Mouse (Mus musculus) stomach, embryonic 15.5 days (tissue): ENCODE measurements at regions not wholly inside any gene's neighbourhood (a gene's known extent, or its start where the extent isn't known, plus 50 kb on each side); places are given as distances from the start of the nearest gene placed in this dataset.
A peak's percentile ranks its signal among the peaks of the same experiment; 100 is the strongest.

Experiments used
- ATAC-seq: fragments of 200-750 bp; cut with Nextera tagmentation; 2 replicates; pipeline ENCODE4 v1.8.0; 2017; ENCODE audit warnings: low read depth, moderate number of reproducible peaks, moderate TSS enrichment; ENCODE audit not compliant: insufficient read depth, low FRiP score
- H3K27ac ChIP-seq: fragments of 300-500 bp; sonication (generic); 2 replicates; pipeline ENCODE4 v1.5.1; 2015; ENCODE audit warnings: mild to moderate bottlenecking, inconsistent platforms
- H3K27me3 ChIP-seq: fragments of 300-500 bp; sonication (generic); replicated peaks from 2 replicates; pipeline ENCODE4 v1.6.1; 2015; ENCODE audit warnings: inconsistent platforms
- H3K36me3 ChIP-seq: fragments of 300-500 bp; sonication (generic); 2 replicates; pipeline ENCODE4 v1.6.1; 2015; ENCODE audit warnings: inconsistent platforms
- H3K4me1 ChIP-seq: fragments of 300-500 bp; sonication (generic); 2 replicates; pipeline ENCODE4 v1.6.1; 2015; ENCODE audit warnings: inconsistent platforms
- H3K4me2 ChIP-seq: fragments of 300-500 bp; sonication (generic); 2 replicates; pipeline ENCODE4 v1.6.1; 2015; ENCODE audit warnings: mild to moderate bottlenecking, inconsistent platforms
- H3K4me3 ChIP-seq: fragments of 300-500 bp; sonication (generic); replicated peaks from 2 replicates; pipeline ENCODE4 v1.5.1; 2015; ENCODE audit warnings: inconsistent platforms
- H3K9ac ChIP-seq: fragments of 300-500 bp; sonication (generic); 2 replicates; pipeline ENCODE4 v1.6.1; 2015; ENCODE audit warnings: inconsistent platforms
- H3K9me3 ChIP-seq: fragments of 300-500 bp; sonication (generic); 2 replicates; pipeline ENCODE4 v1.6.1; 2016; ENCODE audit warnings: inconsistent platforms
- WGBS: fragments of 180-500 bp; shearing (Covaris S2); methylation state at CpG from one replicate; pipeline ENCODE4 v1.1.7; 2015; 5-methylcytosine and 5-hydroxymethylcytosine counted together

- H3K9me3 ChIP-seq: no peaks in the 10 kb centered on the region
Observed at GRCm38 (mm10) chr9:49962561-49963071, 163.9 kb upstream of the Ncam1 start.

GRCm38 (mm10) chr9:49961965-49962364, 163.2 kb upstream of the Ncam1 start:
- ATAC-seq: no peak
- Histone ChIP-seq H3K4me1 (peaks cover 6% of the 10 kb centered on the region), H3K9me3 (no peaks in the 10 kb centered on the region), H3K4me2 (no peak overlapping the region), H3K4me3 (no peak overlapping the region), H3K36me3 (no peaks in the 10 kb centered on the region), H3K27me3 (no peaks in the 10 kb centered on the region), H3K27ac (no peak overlapping the region), H3K9ac (no peak overlapping the region)
- 48% methylated on average over 3 of the region's 3 CpGs for WGBS

More at GRCm38 (mm10) chr9:49962561-49963071, 163.9 kb upstream of the Ncam1 start:
- H3K4me1 ChIP-seq: peaks cover 6% of the 10 kb centered on the region
- H3K4me2 ChIP-seq: no peak overlapping the region
- H3K4me3 ChIP-seq: no peak overlapping the region
- no peak for ATAC-seq
- H3K36me3 ChIP-seq: no peaks in the 10 kb centered on the region
- no peaks in the 10 kb centered on the region for H3K27me3 ChIP-seq
- no peak overlapping the region for H3K9ac ChIP-seq
- no peak overlapping the region for H3K27ac ChIP-seq
- WGBS: 63% methylated on average over 8 of the region's 8 CpGs

- ATAC-seq: no peak
- Histone ChIP-seq H3K4me2 (no peak overlapping the region), H3K4me3 (no peak overlapping the region), H3K27ac (no peak overlapping the region), H3K36me3 (no peaks in the 10 kb centered on the region), H3K9ac (no peak overlapping the region), H3K9me3 (no peaks in the 10 kb centered on the region), H3K4me1 (peaks cover 6% of the 10 kb centered on the region), H3K27me3 (no peaks in the 10 kb centered on the region)
- WGBS: 66% methylated on average over 5 of the region's 5 CpGs
Observed at GRCm38 (mm10) chr9:49961329-49961728, 162.6 kb upstream of the Ncam1 start.

- Histone ChIP-seq H3K4me2 (no peak overlapping the region), H3K27ac (peak overlapping the region; percentile 41; the same call in 1 of the 2 replicates), H3K27me3 (no peaks in the 10 kb centered on the region), H3K9me3 (no peaks in the 10 kb centered on the region), H3K9ac (no peak overlapping the region), H3K4me1 (peaks cover 6% of the 10 kb centered on the region), H3K36me3 (no peaks in the 10 kb centered on the region), H3K4me3 (no peak overlapping the region)
- WGBS: 42% methylated on average over 10 of the region's 10 CpGs
- peak; percentile 66; the same call in 1 of the 2 replicates for ATAC-seq
Observed at GRCm38 (mm10) chr9:49959987-49960386, 161.3 kb upstream of the Ncam1 start.

- no peak overlapping the region for H3K27ac ChIP-seq
- no peak overlapping the region for H3K9ac ChIP-seq
- no peaks in the 10 kb centered on the region for H3K9me3 ChIP-seq
- no peak for ATAC-seq
- no peaks in the 10 kb centered on the region for H3K36me3 ChIP-seq
- H3K4me1 ChIP-seq: peaks cover 6% of the 10 kb centered on the region
- H3K4me3 ChIP-seq: no peak overlapping the region
- no peaks in the 10 kb centered on the region for H3K27me3 ChIP-seq
- H3K4me2 ChIP-seq: no peak overlapping the region
- 64% methylated on average over 3 of the region's 3 CpGs for WGBS
Observed at GRCm38 (mm10) chr9:49958890-49959289, 160.2 kb upstream of the Ncam1 start.

- Histone ChIP-seq H3K27me3 (no peaks in the 10 kb centered on the region), H3K4me1 (no peaks in the 10 kb centered on the region), H3K4me3 (no peak overlapping the region), H3K27ac (no peak overlapping the region), H3K4me2 (no peak overlapping the region), H3K9ac (no peak overlapping the region), H3K36me3 (no peaks in the 10 kb centered on the region), H3K9me3 (no peaks in the 10 kb centered on the region)
- no peak for ATAC-seq
- 51% methylated on average over 3 of the region's 3 CpGs for WGBS
Observed at GRCm38 (mm10) chr9:49954601-49955000, 155.9 kb upstream of the Ncam1 start.

- Histone ChIP-seq H3K4me3 (no peak overlapping the region), H3K36me3 (no peaks in the 10 kb centered on the region), H3K9me3 (no peaks in the 10 kb centered on the region), H3K4me2 (no peak overlapping the region), H3K27me3 (no peaks in the 10 kb centered on the region), H3K9ac (no peak overlapping the region), H3K4me1 (no peaks in the 10 kb centered on the region), H3K27ac (no peak overlapping the region)
- no peak for ATAC-seq
- WGBS: 65% methylated on average over 5 of the region's 5 CpGs
Observed at GRCm38 (mm10) chr9:49950321-49950720, 151.6 kb upstream of the Ncam1 start.

GRCm38 (mm10) chr9:49948546-49948945, 149.8 kb upstream of the Ncam1 start:
- ATAC-seq: no peak
- 83% methylated on average over 4 of the region's 4 CpGs for WGBS
- no peak overlapping the region for H3K4me3 ChIP-seq
- H3K9me3 ChIP-seq: no peaks in the 10 kb centered on the region
- no peaks in the 10 kb centered on the region for H3K36me3 ChIP-seq
- no peak overlapping the region for H3K4me2 ChIP-seq
- no peaks in the 10 kb centered on the region for H3K27me3 ChIP-seq
- no peak overlapping the region for H3K9ac ChIP-seq
- H3K27ac ChIP-seq: no peak overlapping the region
- no peaks in the 10 kb centered on the region for H3K4me1 ChIP-seq

- no peak overlapping the region for H3K27ac ChIP-seq
- H3K9me3 ChIP-seq: no peaks in the 10 kb centered on the region
- H3K36me3 ChIP-seq: no peaks in the 10 kb centered on the region
- 82% methylated on average over 2 of the region's 2 CpGs for WGBS
- H3K4me2 ChIP-seq: no peak overlapping the region
- no peak overlapping the region for H3K4me3 ChIP-seq
- no peak overlapping the region for H3K9ac ChIP-seq
- no peaks in the 10 kb centered on the region for H3K27me3 ChIP-seq
- H3K4me1 ChIP-seq: no peaks in the 10 kb centered on the region
- ATAC-seq: no peak
Observed at GRCm38 (mm10) chr9:49946857-49947256, 148.1 kb upstream of the Ncam1 start.

- H3K4me1 ChIP-seq: no peaks in the 10 kb centered on the region
- no peak for ATAC-seq
- H3K4me2 ChIP-seq: no peak overlapping the region
- no peak overlapping the region for H3K27ac ChIP-seq
- no peak overlapping the region for H3K4me3 ChIP-seq
- H3K27me3 ChIP-seq: no peaks in the 10 kb centered on the region
- WGBS: 33% methylated on average over 9 of the region's 9 CpGs
- no peak overlapping the region for H3K9ac ChIP-seq
- no peaks in the 10 kb centered on the region for H3K9me3 ChIP-seq
- H3K36me3 ChIP-seq: no peaks in the 10 kb centered on the region
Observed at GRCm38 (mm10) chr9:49935555-49936376, 137.0 kb upstream of the Ncam1 start.

GRCm38 (mm10) chr9:49928041-49928656, 129.4 kb upstream of the Ncam1 start:
- Histone ChIP-seq H3K4me2 (no peak overlapping the region), H3K4me1 (0 out of 2 replicates have a peak, but pooled peaks cover 9% of the 10 kb centered on the region), H3K9me3 (no peaks in the 10 kb centered on the region), H3K9ac (no peak overlapping the region), H3K36me3 (no peaks in the 10 kb centered on the region), H3K4me3 (no peak overlapping the region), H3K27me3 (no peaks in the 10 kb centered on the region), H3K27ac (no peak overlapping the region)
- no peak for ATAC-seq
- 59% methylated on average over 3 of the region's 3 CpGs for WGBS

- Histone ChIP-seq H3K4me1 (0 out of 2 replicates have a peak, but pooled peaks cover 9% of the 10 kb centered on the region), H3K9me3 (no peaks in the 10 kb centered on the region), H3K9ac (no peak overlapping the region), H3K36me3 (no peaks in the 10 kb centered on the region), H3K4me2 (no peak overlapping the region), H3K27me3 (no peaks in the 10 kb centered on the region), H3K27ac (no peak overlapping the region), H3K4me3 (no peak overlapping the region)
- no peak for ATAC-seq
- 75% methylated on average over 1 of the region's 1 CpGs for WGBS
Observed at GRCm38 (mm10) chr9:49927281-49927680, 128.6 kb upstream of the Ncam1 start.
